Mouse (Mus musculus): ENCODE results near the gene Slc6a3.
A peak's percentile ranks its signal among the peaks of the same experiment; 100 is the strongest.

Gene Slc6a3

DNA sequence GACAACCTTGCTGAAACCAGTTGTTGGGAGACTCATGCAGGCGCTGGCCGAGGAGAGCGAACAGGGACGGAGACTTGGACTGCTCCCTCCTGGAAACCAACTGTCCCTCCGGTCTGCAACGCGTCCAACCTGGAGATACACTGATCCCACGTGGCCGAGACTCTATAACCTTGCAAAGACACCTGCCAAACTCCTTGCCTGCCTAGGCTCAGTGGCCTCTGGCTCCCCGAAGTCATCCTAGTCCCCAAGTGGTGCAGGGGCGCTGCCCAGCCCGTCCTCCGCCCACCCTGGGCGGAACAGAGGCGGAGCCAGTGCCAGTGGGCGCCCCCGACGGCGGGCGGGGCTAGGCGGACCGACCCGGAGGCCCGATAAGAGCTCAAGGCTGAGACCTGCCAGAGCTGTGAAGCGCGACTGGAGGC, at the start of gene Slc6a3:
Gene Slc6a3 (plus strand): TSS at position 345 of the 419 bp plus-strand sequence.
- peak; percentile 14 for DNase-seq (ENCODE audit: low read depth, low spot score)

DNA sequence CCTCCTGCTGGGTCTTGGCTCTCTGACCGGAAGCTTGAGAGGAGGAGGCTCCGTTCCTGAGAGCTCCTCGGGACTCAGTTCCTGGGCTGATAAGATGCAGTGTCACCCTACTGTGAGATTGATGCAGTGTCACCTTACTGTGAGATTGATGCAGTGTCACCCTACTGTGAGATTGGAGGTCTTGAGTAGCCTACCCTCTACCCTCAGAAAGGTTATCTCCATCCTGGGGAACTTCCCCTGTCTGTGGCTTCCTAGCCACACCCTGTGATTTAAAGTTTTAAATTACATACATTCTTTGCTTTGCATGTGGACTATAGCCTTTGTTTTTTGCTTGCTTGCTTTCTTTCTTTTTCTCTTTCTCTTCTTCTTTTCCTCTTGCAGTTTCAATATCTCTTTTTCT, 48.4 kb upstream of the Slc6a3 start:
- DNase-seq (ENCODE audit: low read depth, low spot score), result no peak

DNA sequence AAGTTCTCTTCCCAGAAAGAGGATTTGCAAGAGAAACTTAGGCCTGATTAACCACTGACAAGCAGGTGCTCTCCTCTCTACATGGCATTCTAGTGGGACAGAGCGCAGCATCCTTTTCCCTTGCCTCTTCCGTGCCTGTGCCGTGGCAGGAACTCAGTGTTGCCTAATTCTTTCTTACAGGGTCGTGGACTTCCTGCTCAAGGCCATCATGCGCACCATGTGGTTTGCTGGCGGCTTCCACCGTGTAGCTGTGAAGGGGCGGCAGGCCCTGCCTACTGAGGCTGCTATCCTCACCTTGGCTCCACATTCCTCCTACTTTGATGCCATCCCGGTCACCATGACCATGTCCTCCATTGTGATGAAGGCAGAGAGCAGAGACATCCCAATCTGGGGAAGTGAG, 47.8 kb upstream of the Slc6a3 start:
- DNase-seq (ENCODE audit: low read depth, low spot score), result no peak

DNA sequence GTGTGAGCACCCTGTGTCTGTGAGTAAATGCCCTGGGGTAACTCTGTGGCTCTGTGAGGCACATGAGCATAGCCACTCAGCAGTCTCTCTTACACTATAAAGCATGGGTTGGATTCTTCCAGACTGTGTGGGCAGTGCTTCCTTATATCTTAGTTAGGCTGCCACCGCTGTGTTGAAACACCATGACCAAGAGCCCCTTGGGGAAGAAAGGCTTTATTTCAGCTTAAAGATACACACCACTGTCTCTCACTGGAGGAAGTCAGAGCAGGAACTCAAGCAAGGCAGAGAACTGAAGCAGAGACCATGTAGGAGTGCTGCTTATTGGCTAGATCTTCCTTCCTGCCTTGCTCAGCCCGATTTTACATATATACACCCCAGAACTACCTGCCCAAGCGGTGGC, 46.6 kb upstream of the Slc6a3 start:
- DNase-seq (ENCODE audit: low read depth, low spot score), result no peak

DNA sequence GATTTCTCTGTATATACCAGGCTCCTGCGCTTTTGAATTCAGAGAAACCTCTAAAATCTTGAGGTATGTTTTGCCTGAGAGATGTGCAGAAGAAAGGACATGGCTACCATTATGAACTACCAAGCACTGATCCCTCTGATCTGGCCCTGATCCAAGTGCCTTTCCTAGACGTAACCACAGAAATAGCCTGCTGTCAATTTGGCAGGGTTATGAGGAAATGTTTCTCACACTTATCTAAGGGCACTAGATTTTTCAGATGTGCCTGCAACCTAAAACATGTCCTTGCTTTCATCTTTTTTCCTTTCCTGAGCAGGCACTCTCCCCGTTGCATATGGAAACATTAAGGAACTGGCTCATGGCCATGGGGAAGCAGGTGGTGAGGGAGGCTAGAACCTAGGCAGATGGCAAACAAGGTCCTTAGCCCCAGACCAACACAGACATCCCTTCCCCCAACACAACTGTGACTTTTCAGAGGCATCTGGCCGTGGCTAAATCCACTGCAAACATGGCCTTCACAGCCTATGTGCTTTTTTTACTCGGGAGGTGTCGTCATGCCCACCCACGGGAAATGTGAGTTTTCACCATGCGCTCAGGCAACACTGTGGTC, 45.9 kb upstream of the Slc6a3 start:
- DNase-seq (ENCODE audit: low read depth, low spot score), result peak; percentile 24

DNA sequence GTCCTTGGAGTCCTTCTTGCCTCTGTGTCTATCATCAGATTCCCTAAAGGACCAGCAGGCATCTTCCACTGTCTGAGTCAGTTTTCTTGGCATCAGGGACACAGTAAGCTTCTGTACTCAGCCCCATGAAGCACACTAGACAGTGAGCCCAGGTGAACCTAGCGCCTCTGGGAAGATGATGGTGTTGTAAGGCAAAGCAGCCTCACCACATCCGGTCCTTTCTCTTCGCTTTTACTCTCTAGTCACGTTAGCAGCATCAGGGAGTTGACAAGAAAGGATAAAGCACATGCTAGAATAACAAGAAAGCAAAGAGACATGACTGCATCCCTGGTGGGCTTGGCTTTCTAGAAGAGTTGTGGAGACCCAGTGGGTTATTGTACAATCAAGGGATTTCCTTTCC, 43.4 kb upstream of the Slc6a3 start:
- DNase-seq (ENCODE audit: low read depth, low spot score), result no peak

DNA sequence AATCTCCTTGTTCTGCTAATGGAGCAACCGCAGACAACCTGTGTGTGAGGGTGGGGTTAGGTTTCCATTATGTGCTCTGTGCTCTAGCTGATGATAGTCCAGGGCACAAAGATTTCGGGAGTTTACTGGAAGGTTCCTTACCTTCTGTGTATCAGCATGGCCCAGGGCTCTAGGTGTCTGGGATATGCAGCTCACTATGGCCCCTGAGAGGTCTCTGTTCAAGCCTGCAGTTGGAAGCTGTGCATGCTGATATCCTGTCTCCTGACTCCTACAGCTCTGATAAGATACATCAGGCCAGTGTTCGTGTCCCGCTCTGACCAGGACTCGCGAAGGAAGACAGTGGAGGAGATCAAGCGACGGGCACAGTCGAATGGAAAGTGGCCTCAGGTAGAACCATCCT, 42.0 kb upstream of the Slc6a3 start:
- no peak for DNase-seq (ENCODE audit: low read depth, low spot score)

DNA sequence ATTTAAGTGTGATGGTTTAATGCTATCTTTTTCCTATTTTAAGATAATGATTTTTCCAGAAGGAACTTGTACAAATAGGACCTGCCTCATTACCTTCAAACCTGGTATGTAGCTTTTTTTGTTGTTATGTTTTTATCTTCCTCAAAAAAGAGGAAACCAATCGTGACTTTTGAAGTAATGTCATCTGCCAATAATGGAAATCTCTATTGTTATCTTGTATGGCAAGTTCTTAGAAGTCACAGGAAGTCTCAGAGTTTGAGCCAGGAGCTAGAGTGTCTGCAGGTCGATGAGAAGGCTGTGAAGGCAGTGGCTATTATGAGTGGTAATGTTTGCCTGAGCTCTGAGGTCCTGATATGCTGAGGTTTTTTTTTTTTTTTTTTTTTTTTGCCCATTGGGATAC, 40.4 kb upstream of the Slc6a3 start:
- no peak for DNase-seq (ENCODE audit: low read depth, low spot score)

DNA sequence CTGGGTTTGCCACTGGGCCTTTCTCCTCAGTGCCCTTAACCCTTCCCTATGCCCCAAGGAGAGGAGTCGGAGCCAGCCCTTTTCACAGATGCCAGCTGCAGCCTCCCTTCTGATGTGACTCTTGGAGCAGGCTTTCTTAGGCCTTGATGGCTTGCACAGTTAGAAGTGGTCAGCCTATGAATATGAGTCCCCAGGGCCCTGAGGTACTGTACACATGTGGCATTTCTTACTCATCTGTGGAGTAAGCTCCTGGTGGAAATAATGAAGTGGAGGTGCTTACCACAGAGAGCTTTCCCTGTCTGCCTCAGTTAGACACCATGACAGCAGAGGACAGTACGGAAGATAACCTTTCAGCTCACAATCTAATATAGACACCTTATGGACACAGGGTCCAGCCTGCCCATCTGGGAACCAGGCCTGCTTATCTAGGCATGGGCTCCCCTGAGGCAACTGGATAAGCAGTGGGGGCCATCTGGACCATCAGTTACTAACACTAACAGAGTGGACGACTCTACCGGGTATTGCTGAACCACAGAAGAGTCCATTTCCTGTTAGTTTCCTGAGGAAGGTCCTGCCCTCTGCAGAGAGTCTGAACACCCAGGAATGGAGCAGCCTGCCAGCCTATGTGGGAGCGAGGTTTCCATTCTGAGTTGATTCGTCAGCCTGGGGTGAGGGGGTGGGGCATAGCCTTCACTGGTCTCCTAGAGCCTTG, 36.5 kb upstream of the Slc6a3 start:
- DNase-seq (ENCODE audit: low read depth, low spot score), result no peak

DNA sequence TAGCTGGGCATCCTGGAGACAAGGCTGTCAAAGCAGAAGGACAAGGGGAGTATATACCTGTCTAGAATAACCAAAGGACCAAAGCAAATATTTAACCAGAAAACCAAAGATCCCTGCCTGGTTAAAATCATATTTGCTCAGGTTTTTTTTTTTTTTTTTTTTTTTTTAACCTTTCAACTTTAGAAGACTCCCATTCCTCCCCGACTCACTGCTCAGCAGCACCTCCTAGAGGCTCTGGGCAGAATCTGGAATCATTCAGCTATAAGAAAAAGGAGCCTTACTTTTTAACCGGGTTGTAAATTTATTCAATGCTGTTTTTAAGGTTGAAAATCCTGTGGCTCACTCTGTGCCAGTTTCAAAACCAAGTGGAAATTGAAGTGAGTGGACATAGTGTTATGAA, 33.8 kb upstream of the Slc6a3 start:
- peak; percentile 17 for DNase-seq (ENCODE audit: low read depth, low spot score)

DNA sequence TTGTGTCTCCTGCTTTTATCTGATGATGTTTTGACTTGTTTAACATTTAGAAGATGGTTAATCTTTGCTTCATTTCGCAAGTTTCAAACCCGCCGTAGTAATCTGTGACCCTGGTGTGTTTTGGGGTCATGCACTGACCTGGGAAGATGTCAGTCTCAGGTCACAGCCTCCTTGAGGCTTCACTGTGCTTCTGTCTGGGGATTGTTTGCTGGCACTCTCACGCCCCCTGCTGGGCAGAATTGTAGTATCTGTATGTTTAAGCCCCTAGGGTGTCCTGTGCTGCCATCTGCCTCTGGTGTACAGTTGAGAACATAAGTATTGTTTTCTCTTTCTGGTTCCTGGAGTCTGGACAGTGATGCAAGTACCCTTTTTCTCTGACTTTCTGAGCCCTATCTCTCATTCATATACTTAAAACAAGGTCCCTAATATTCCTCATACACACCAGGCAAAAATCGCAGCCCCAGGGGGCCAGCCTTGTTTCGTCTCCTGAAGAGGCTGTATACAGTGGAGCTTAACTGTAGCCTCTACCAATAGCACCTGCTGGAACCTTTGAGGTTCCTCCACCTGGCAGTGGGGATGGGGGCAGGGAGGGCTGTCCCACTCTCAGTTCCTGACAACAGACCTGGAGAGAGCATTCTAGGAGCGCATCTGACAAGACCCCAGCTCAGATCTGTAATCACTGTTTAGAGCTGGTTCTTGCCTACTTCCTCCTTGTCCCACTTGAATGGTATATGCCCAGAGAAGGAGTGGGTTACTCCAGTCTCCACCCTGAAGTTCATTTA, 30.7 kb upstream of the Slc6a3 start:
- DNase-seq (ENCODE audit: low read depth, low spot score), result peak; percentile 70

DNA sequence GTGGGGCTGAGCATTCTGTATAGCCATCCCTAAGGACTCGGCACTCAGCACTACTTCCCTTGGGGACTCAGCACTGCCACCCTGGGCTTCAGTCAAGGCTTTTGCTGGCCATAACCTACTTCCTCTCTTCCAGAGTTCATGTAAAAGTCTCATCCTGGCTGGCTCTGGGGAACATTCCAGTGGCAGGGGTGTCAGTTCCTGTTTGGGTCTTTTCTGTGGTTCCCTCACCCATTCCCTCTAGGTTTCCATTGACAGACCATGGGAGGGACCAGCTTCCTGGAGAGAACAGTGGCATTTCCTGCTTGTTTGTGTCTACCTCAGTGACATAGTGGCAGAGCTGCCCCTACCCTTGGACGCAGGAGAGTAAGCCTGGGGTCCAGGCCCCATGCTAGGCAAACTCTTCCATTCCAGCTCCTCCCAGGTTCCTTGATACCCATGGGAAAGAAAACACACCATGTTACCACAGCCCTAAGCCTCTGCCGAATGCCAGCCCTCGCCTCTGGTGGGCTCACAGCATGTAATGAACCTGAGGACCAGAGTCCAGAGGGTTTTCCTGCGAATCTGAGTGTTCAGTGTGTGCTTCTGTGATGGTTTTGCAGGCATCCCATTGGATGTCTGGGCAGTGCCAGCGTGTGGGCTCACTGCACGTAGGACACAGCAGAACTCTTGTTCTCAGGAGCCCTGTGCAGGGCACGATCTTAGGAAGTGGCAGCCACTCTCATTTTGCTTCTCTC, 27.6 kb upstream of the Slc6a3 start:
- DNase-seq (ENCODE audit: low read depth, low spot score), result no peak

DNA sequence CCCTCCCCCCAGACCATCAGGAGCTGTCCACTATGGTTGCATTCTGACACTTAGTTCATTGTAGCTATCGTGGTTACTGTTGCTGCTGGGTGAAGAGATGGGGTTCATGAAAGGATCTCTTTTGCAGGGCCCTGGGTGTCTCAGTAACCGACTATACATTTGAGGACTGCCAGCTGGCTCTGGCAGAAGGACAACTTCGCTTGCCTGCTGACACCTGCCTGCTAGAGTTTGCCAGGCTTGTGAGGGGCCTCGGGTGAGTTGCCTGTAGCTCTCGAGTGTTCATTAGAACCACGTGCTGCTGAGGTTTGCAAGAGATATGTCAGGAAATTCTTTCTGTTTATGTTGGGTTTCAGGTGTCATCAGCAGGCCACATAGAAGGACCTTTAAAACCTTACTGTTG, 26.7 kb upstream of the Slc6a3 start:
- DNase-seq (ENCODE audit: low read depth, low spot score), result no peak

DNA sequence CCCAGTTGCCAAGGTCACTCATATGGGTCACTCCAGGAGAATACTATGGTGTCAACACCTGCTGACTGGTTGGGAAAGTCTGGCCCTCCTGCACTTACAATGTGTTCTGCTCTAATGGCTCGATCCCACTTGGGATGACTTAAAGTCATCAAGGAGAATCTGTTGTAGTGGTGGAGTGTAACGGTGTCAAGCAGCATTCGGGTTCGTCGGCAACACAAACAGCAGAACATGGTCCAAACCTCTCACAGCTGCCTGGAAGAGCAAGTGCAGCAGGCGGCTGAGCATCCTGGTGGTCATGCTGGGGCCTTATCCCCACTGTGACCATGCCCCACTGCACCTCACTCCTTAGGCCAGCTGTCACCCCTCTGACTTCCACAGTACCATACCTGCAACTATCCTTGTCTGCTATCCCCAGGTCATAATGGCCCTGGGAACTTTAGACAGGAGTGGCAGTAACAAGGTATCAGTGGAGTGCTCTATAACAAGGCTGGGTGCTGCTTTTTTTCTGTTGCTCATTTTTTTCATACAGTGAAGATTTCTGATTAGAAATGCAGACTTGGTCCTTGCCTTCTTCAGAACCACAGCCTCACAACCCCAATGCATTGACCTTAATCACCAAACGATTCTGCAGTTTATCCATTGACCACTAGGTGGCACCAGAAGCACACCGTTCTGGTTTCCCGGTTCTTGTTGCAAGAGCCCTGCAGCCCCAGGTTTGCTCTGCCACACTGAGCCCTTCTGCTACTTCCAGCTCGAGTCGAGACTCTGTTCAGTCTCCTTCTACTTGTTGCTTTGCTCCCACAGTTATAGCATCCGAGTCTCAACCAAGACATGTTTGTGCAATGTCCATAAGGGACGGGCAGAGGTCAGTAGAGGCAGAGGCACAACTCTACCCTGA, 23.5 kb upstream of the Slc6a3 start:
- DNase-seq (ENCODE audit: low read depth, low spot score), result peak; percentile 80

DNA sequence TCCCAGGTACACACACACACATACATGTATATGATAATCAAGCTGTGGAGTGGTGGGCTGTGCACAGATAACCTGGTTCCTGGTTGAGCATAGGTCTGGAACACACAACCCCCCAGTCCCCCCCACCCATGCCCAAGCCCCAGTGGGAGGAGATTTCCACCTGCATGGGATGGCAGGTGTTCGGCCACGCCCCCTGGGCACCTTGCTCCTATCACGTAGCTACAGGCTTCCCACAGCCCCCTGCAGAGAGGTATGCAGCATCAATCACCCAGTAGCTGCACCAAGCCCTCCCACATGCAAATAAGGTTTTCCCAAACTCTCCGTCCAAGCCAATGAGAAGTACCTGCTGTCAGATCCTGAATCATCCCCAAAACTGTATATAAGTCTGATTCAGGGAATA, 19.7 kb upstream of the Slc6a3 start:
- DNase-seq (ENCODE audit: low read depth, low spot score), result no peak

DNA sequence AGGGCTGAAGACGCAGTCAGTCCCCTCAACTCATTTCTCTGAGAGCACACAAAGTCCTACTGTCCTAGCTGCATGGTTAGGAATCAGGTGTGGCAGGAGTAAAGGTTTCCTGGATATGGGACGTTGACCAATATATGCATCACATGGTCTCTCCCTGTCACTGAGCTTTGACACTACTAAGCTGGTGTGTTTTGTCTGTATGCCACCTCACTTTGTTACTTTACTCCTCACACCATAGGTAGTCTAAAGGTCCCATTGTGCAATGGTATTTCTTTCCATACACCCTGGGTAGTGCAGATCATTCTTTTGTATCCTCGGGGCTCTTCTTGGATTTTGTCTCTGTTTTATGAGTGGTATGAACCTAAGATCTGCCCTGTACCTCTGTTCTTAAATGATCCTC, 2.8 kb upstream of the Slc6a3 start:
- DNase-seq (ENCODE audit: low read depth, low spot score), result no peak

DNA sequence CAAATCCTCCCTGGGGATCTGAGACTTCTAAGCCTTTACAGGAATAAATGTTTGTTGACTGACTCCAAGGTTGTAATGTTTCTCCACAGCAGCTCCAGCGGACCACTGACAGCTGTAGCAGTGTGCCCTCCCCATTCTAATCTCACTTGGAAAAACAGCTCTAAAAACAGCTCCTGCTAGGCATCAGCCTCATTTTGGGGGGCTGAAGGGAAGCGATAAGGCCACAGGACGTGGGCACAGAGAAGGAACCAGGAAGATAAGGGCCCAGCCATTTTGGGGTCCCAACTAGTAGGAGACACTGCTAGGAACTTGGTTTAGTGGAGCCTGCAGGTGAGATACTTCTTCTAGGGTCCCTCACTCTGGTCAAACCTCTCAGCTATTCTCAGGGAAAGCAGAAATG, 1.3 kb upstream of the Slc6a3 start:
- DNase-seq (ENCODE audit: low read depth, low spot score), result no peak

DNA sequence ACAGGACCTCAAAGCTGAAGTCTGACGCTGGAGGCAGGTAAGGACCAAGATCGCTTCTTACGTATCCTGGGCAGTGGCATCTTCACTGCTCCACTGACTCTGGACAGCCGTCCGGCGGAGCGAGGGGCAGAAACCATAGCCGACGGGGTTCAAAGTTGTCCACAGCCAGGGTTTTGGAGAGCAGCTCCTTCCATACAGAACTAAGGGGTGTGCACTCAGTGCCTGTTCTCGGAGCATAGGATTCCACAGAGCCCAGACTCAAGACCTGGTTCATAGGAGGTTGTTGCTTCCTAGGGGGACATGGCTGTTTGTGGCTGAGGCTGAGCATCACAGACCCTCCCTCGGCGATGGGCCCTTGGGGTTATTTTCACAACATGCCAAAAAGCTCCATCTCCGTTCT, 277 bp downstream of the Slc6a3 start:
- DNase-seq (ENCODE audit: low read depth, low spot score), result no peak

DNA sequence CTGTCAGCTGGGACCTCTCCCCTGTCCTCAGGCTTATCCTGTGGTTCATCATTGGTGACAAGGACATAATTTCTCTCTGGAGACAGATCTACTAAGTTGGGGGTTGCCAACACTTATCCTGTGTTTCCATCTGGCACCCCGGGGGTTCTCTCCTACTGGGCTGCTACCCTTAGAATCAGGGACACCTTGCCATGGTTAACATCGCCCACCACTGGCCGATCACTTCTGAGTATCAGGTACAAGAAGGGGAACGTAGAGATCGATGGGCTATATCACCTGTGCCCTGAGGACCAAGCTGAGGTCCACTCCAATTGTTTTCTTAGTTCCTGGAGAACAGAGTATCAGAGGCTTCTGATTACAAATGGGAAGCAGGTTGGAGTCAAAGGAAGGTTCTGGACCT, 27.7 kb downstream of the Slc6a3 start:
- DNase-seq (ENCODE audit: low read depth, low spot score), result no peak

DNA sequence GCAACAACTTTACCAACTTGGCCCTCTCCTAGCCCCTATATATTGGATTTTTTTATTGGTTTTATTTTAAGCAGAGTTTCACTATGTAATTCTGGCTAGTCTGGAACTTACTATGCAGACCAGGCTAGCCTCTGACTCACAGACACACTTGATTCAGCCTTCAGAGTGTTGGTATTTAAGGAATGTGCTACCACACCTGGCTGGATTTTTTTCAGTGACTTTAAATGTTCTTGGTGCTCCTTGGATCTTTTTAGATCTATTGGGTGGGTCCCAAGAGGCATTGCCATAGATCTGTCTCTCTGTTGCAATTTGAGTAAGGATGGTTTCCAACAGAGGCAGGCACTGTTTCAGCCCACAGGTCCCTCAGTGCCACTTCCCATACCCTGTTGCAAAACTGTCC, 38.5 kb downstream of the Slc6a3 start:
- no peak for DNase-seq (ENCODE audit: low read depth, low spot score)

DNA sequence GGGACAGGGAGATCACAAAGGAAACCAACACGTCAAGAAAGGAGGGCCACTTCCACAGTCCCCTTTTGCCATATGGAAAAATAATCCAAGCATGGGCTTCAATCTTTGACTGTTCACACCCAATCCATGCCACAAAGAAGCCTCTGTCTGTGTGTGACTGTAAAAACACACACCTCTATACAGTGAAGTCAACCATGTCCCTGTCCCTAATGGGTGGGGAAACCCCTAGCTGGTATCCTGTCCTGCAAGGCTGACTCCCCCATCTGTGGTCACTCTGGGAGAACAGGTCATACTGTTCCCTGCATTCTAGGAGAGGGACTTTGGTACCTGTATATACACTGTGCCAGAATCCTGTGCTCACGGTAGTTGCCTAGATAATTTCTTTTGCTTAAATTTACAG, 40.7 kb downstream of the Slc6a3 start:
- DNase-seq (ENCODE audit: low read depth, low spot score), result no peak
